ENCODE assay signal across 10 mouse cellular contexts in the genomic region with DNA sequence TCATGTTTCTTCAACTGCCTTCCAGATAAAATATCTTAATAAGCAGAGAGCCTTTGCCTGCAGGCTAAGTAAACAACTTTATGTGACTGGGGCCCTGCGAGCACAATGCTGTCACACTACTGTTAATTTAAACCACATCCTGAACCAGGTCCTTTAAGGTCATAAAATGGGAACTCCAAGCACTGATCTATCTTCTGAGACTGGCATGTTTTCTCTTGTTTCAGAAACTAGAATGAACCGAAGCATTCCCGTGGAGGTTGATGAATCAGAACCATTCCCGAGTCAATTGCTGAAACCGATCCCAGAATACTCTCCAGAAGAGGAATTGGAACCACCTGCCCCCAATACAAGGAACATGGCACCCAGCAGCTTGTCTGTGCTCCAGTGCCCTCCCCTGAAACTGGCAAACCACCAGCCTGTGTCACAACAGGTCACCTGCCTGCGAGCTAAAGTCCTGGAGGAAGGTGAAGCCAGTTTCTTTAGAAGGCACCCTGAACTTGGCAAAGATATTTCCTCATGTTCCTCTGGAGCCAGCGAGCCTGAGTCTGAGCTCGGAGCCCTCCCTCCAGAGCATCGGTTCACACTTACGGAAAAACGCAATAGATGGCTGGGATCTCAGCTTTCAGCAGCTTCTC. TPM values are rescaled to one million over a fixed set of nuclear protein-coding genes. Genes with fewer than 3 reads are reported as not detected.
DNase-seq lines count a peak whose midpoint lies in the region; ATAC-seq and TF ChIP-seq lines count a peak whose summit lies in the region.
"Had no signal": no experiment of that assay in that cellular context is flagged by ENCODE, and none has a peak within 500 bp of the region (broad histone marks: within the 10 kb centered on the region; RNA-seq: fewer than 3 reads in every experiment).

No protein-coding gene starts in this region.

- 62% methylated on average over 11 of the region's 11 CpGs for WGBS in intestine, embryonic 16.5 days
- 55% methylated on average over 11 of the region's 11 CpGs for WGBS in lung, embryonic 16.5 days

- intact Hi-C loops in gastrocnemius, postnatal 14 days (cut with DNase I; ENCODE audit: low total_unique reads), result no loop called here

- H3K36me3 ChIP-seq in G1E (replicated peaks), result no peaks in the 10 kb centered on the region
- peaks cover 5% of the 10 kb centered on the region; the same call in 1 of the 2 replicates for H3K36me3 ChIP-seq in intestine, embryonic 16.5 days (ENCODE audit: control insufficient read depth, insufficient read depth, low read length)
- H3K36me3 ChIP-seq in lung, embryonic 16.5 days (ENCODE audit: control insufficient read depth, insufficient read depth, low read length), result peaks cover 14% of the 10 kb centered on the region

- peaks cover 32% of the 10 kb centered on the region for H3K27me3 ChIP-seq in G1E (ENCODE audit: insufficient read depth, low read length)
- no peaks in the 10 kb centered on the region for H3K27me3 ChIP-seq in intestine, embryonic 16.5 days (replicated peaks; ENCODE audit: control insufficient read depth, insufficient read depth, low read length)
- no peaks in the 10 kb centered on the region for H3K27me3 ChIP-seq in lung, embryonic 16.5 days (ENCODE audit: control insufficient read depth, insufficient read depth, low read depth, low read length)
- H3K27me3 ChIP-seq: hindbrain, embryonic 13.5 days had no signal

- peak overlapping the region; percentile 67 for H3K27ac ChIP-seq in intestine, embryonic 16.5 days (ENCODE audit: low read length)
- peak overlapping the region; percentile 81 for H3K27ac ChIP-seq in lung, embryonic 16.5 days (ENCODE audit: low read length)
- H3K27ac ChIP-seq: hindbrain, embryonic 13.5 days had no signal

- H3K9ac ChIP-seq in intestine, embryonic 16.5 days (ENCODE audit: low read depth, low read length), result no peak overlapping the region
- H3K9ac ChIP-seq in lung, embryonic 16.5 days (ENCODE audit: low read length), result no peak overlapping the region
- H3K9ac ChIP-seq: hindbrain, embryonic 13.5 days had no signal

- ATAC-seq in G1E (ENCODE audit: extremely low read depth, insufficient number of reproducible peaks, low FRiP score, poor library complexity, severe bottlenecking), result peak; percentile 32; the same call in 1 of the 2 replicates
- ATAC-seq in intestine, embryonic 16.5 days, result no peak
- no peak for ATAC-seq in lung, embryonic 16.5 days (ENCODE audit: low read depth)
- ATAC-seq: midbrain, embryonic 16.5 days had no signal

- H3K4me3 ChIP-seq in G1E (ENCODE audit: low read depth, low read length), result no peak overlapping the region
- no peak overlapping the region for H3K4me3 ChIP-seq in intestine, embryonic 16.5 days (ENCODE audit: low read length)
- no peak overlapping the region for H3K4me3 ChIP-seq in lung, embryonic 16.5 days (ENCODE audit: low read length)
- H3K4me3 ChIP-seq: hindbrain, embryonic 13.5 days had no signal

- H3K9me3 ChIP-seq in G1E (replicated peaks), result no peaks in the 10 kb centered on the region
- H3K9me3 ChIP-seq in intestine, embryonic 16.5 days (ENCODE audit: control insufficient read depth, low read length), result no peaks in the 10 kb centered on the region
- H3K9me3 ChIP-seq in lung, embryonic 16.5 days (ENCODE audit: control insufficient read depth, low read length), result no peaks in the 10 kb centered on the region
- H3K9me3 ChIP-seq: hindbrain, embryonic 13.5 days had no signal

- no peaks in the 10 kb centered on the region for H3K4me1 ChIP-seq in G1E (ENCODE audit: insufficient read depth, low read depth, low read length)
- peaks cover 43% of the 10 kb centered on the region for H3K4me1 ChIP-seq in intestine, embryonic 16.5 days (ENCODE audit: control insufficient read depth, insufficient read depth, low read length)
- peaks cover 37% of the 10 kb centered on the region for H3K4me1 ChIP-seq in lung, embryonic 16.5 days (replicated peaks; ENCODE audit: control insufficient read depth, insufficient read depth, low read length)

- no peak overlapping the region for H3K4me2 ChIP-seq in intestine, embryonic 16.5 days (ENCODE audit: low read depth, low read length)
- peak overlapping the region; percentile 4; the same call in 1 of the 2 replicates for H3K4me2 ChIP-seq in lung, embryonic 16.5 days (ENCODE audit: low read depth, low read length)
- H3K4me2 ChIP-seq: hindbrain, embryonic 13.5 days had no signal

- TF ChIP-seq CTCF in G1E (IDR thresholded peaks at IDR 0.05; ENCODE audit: low read depth, low read length), result no peak

- peak; percentile 40 for DNase-seq in gastrocnemius, postnatal 14 days
- no peak for DNase-seq in gastrocnemius, postnatal 4 days (ENCODE audit: low spot score in 2 of 2)
- no peak for DNase-seq in G1E (ENCODE audit: low spot score)
- no peak for DNase-seq in right cerebral cortex, postnatal 14 days
- no peak for DNase-seq in left cerebral cortex, adult 9 months (ENCODE audit: low spot score in 2 of 2)
- DNase-seq in spleen, postnatal 14 days (ENCODE audit: low spot score in 2 of 2), result no peak

RNA-seq across cellular contexts. Expression of gene Traf3ip2, which starts 13.0 kb away (rescaled TPM):
- total RNA-seq in gastrocnemius, postnatal 14 days (2021), result 1 to 10 TPM; 4.2 to 7.9 TPM
- 1 to 10 TPM; 4.4 to 5.8 TPM for total RNA-seq in gastrocnemius, postnatal 4 days (2021)
- 0.24 and 0.75 TPM in 2 replicates for total RNA-seq in G1E (2014; fragmentation: Nextera tagmentation)
- 1.9 and 2.3 TPM in 2 replicates for total RNA-seq in G1E (2017)
- polyA plus RNA-seq in G1E (2012), result 1.8 and 2.2 TPM in 2 replicates
- 28.0 and 33.4 TPM in 2 replicates for polyA plus RNA-seq in intestine, embryonic 16.5 days (2015; fragmentation: Nextera tagmentation; extraction: Ambion mirVana)
- polyA plus RNA-seq in lung, embryonic 16.5 days (2015; fragmentation: Nextera tagmentation; extraction: Ambion mirVana), result 34.2 and 37.9 TPM in 2 replicates
